In the genomic region with DNA sequence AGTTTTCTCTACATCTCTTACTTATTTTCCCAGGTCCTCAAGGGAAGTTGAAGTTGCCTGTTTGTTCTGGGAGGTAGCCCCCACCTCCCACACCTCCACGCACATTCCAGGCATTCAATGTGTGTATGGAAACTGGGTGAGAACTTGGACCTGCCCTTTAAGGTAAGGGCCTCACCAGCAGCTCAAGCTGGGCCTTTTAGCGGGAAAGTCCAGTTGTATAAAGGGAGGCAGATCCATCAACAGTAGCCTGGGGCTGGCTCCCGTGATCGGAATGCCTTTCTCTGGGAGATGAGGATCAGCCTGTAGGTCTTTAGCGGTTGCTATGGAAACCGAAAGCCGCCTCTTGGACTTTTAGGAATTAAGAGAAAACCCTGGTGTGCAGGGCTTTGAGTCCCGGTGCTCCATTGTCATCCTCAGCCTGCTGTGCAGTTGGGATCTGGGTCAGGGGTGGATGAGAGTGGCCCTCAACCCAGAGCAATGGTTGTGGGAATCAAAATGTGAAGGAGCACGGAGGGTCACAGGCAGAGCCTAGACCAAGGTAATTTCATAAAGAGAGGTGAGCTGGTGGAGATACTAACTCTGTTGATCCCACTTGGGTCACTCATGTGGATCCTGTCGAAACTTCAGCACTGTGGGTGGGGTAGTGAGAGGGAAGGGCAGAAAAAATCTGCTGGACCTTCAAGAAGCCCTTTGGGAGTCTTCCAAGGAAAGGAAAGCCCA, we compare ENCODE assay signal across 8 mouse cellular contexts. TPM values are rescaled to one million over a fixed set of nuclear protein-coding genes. Genes with fewer than 3 reads are reported as not detected.
DNase-seq lines count a peak whose midpoint lies in the region; ATAC-seq and TF ChIP-seq lines count a peak whose summit lies in the region.

No protein-coding gene starts in this region.

- peak overlapping the region; percentile 91 for H3K27ac ChIP-seq in hindbrain, embryonic 10.5 days
- H3K27ac ChIP-seq in hindbrain, embryonic 12.5 days = no peak overlapping the region
- H3K27ac ChIP-seq in embryonic facial prominence, embryonic 10.5 days (replicated peaks) = peak overlapping the region; percentile 87
- H3K27ac ChIP-seq in layer of hippocampus, adult 2 months = no peak overlapping the region

- H3K4me2 ChIP-seq in hindbrain, embryonic 12.5 days (replicated peaks) = no peak overlapping the region

- 12% methylated on average over 10 of the region's 10 CpGs for WGBS in hindbrain, embryonic 10.5 days
- WGBS in hindbrain, embryonic 12.5 days = 10% methylated on average over 10 of the region's 10 CpGs
- 10% methylated on average over 10 of the region's 10 CpGs for WGBS in embryonic facial prominence, embryonic 10.5 days

- H3K9ac ChIP-seq in hindbrain, embryonic 12.5 days = no peak overlapping the region

- DNase-seq in hindbrain, embryonic 10.5 days (ENCODE audit: low spot score) = peak; percentile 59
- DNase-seq in embryonic facial prominence, embryonic 10.5 days (ENCODE audit: low spot score) = peak; percentile 59
- DNase-seq in kidney, postnatal 36 days = peak; percentile 38
- DNase-seq in retina, embryonic 14.5 days (ENCODE audit: low spot score) = peak; percentile 23
- no peak for DNase-seq in left cerebral cortex, adult 8-10 months (ENCODE audit: low spot score in 2 of 2)
- no peak for DNase-seq in layer of hippocampus, adult 2 months (ENCODE audit: low spot score in 2 of 2)
- DNase-seq in layer of hippocampus, postnatal 25 days (ENCODE audit: extremely low spot score in 1 of 2, low spot score in 1 of 2) = no peak

- H3K4me3 ChIP-seq in hindbrain, embryonic 10.5 days = peak overlapping the region; percentile 59
- no peak overlapping the region for H3K4me3 ChIP-seq in hindbrain, embryonic 12.5 days
- H3K4me3 ChIP-seq in embryonic facial prominence, embryonic 10.5 days = peak overlapping the region; percentile 67; the same call in 1 of the 2 replicates
- no peak overlapping the region for H3K4me3 ChIP-seq in layer of hippocampus, adult 2 months

- no peaks in the 10 kb centered on the region for H3K9me3 ChIP-seq in hindbrain, embryonic 10.5 days
- H3K9me3 ChIP-seq in hindbrain, embryonic 12.5 days (replicated peaks) = no peaks in the 10 kb centered on the region
- no peaks in the 10 kb centered on the region for H3K9me3 ChIP-seq in embryonic facial prominence, embryonic 10.5 days

- peaks cover 39% of the 10 kb centered on the region for H3K27me3 ChIP-seq in hindbrain, embryonic 10.5 days (ENCODE audit: insufficient read depth, poor library complexity, severe bottlenecking)
- H3K27me3 ChIP-seq in hindbrain, embryonic 12.5 days = peaks cover 32% of the 10 kb centered on the region
- H3K27me3 ChIP-seq in embryonic facial prominence, embryonic 10.5 days (replicated peaks; ENCODE audit: low read depth, poor library complexity, severe bottlenecking) = peaks cover 56% of the 10 kb centered on the region

- ATAC-seq in hindbrain, embryonic 12.5 days (ENCODE audit: low FRiP score) = no peak

- H3K36me3 ChIP-seq in hindbrain, embryonic 10.5 days = peaks cover 5% of the 10 kb centered on the region; the same call in 1 of the 2 replicates
- H3K36me3 ChIP-seq in hindbrain, embryonic 12.5 days = peaks cover under 1% of the 10 kb centered on the region; the same call in 1 of the 2 replicates
- H3K36me3 ChIP-seq in embryonic facial prominence, embryonic 10.5 days (replicated peaks) = no peaks in the 10 kb centered on the region

- H3K4me1 ChIP-seq in hindbrain, embryonic 10.5 days (replicated peaks) = peaks cover 88% of the 10 kb centered on the region
- peaks cover 53% of the 10 kb centered on the region for H3K4me1 ChIP-seq in hindbrain, embryonic 12.5 days
- H3K4me1 ChIP-seq in embryonic facial prominence, embryonic 10.5 days = peaks cover 81% of the 10 kb centered on the region

- TF ChIP-seq CTCF in layer of hippocampus, adult 2 months (conservative IDR thresholded peaks at IDR 0.05) = no peak

RNA-seq across cellular contexts. Expression of a gene that starts 2.3 kb away (rescaled TPM):
- polyA plus RNA-seq in hindbrain, embryonic 10.5 days (2016; fragmentation: Nextera tagmentation; extraction: Ambion mirVana) = 26.0 and 30.1 TPM in 2 replicates
- 23.1 and 25.0 TPM in 2 replicates for polyA plus RNA-seq in hindbrain, embryonic 12.5 days (2016; fragmentation: Nextera tagmentation; extraction: Ambion mirVana)
- polyA plus RNA-seq in embryonic facial prominence, embryonic 10.5 days (2016; fragmentation: Nextera tagmentation; extraction: Ambion mirVana) = 18.6 and 22.4 TPM in 2 replicates
- 10 to 100 TPM; 31.7 to 33.7 (median 32.7) TPM for total RNA-seq in left cerebral cortex, adult 8-10 months (2022)
- 10 to 100 TPM; 34.9 to 36.1 TPM for total RNA-seq in layer of hippocampus, adult 2 months (2021)
- 10 to 100 TPM; 31.7 to 35.5 TPM for total RNA-seq in layer of hippocampus, postnatal 25 days (2021)

RNA-seq across cellular contexts. Expression of a gene that starts 2.5 kb away (rescaled TPM):
- 7.8 and 12.5 TPM in 2 replicates for polyA plus RNA-seq in hindbrain, embryonic 10.5 days (2016; fragmentation: Nextera tagmentation; extraction: Ambion mirVana)
- polyA plus RNA-seq in hindbrain, embryonic 12.5 days (2016; fragmentation: Nextera tagmentation; extraction: Ambion mirVana) = 5.4 and 7.0 TPM in 2 replicates
- polyA plus RNA-seq in embryonic facial prominence, embryonic 10.5 days (2016; fragmentation: Nextera tagmentation; extraction: Ambion mirVana) = 10.2 and 12.4 TPM in 2 replicates
- 1 to 10 TPM in 2 of 4 experiments, under 1 TPM in 2; 0.50 to 1.5 (median 0.85) TPM for total RNA-seq in left cerebral cortex, adult 8-10 months (2022)
- 1 to 10 TPM in 1 of 2 experiments, under 1 TPM in 1; 0.98 to 1.1 TPM for total RNA-seq in layer of hippocampus, adult 2 months (2021)
- total RNA-seq in layer of hippocampus, postnatal 25 days (2021) = under 1 TPM; 0.34 to 0.96 TPM

RNA-seq across cellular contexts. Expression of a gene that starts 10.2 kb away (rescaled TPM):
- 3.3 and 4.3 TPM in 2 replicates for polyA plus RNA-seq in hindbrain, embryonic 10.5 days (2016; fragmentation: Nextera tagmentation; extraction: Ambion mirVana)
- 7.6 and 8.1 TPM in 2 replicates for polyA plus RNA-seq in hindbrain, embryonic 12.5 days (2016; fragmentation: Nextera tagmentation; extraction: Ambion mirVana)
- 2.5 and 3.6 TPM in 2 replicates for polyA plus RNA-seq in embryonic facial prominence, embryonic 10.5 days (2016; fragmentation: Nextera tagmentation; extraction: Ambion mirVana)
- 1 to 10 TPM; 2.1 to 4.8 (median 3.4) TPM for total RNA-seq in left cerebral cortex, adult 8-10 months (2022)
- 1 to 10 TPM; 4.5 to 5.0 TPM for total RNA-seq in layer of hippocampus, adult 2 months (2021)
- 1 to 10 TPM; 3.6 to 4.7 TPM for total RNA-seq in layer of hippocampus, postnatal 25 days (2021)

RNA-seq across cellular contexts. Expression of a gene that starts 28.9 kb away (rescaled TPM):
- 55.0 and 75.5 TPM in 2 replicates for polyA plus RNA-seq in hindbrain, embryonic 10.5 days (2016; fragmentation: Nextera tagmentation; extraction: Ambion mirVana)
- polyA plus RNA-seq in hindbrain, embryonic 12.5 days (2016; fragmentation: Nextera tagmentation; extraction: Ambion mirVana) = 112 and 115 TPM in 2 replicates
- 36.0 and 37.1 TPM in 2 replicates for polyA plus RNA-seq in embryonic facial prominence, embryonic 10.5 days (2016; fragmentation: Nextera tagmentation; extraction: Ambion mirVana)
- total RNA-seq in left cerebral cortex, adult 8-10 months (2022) = 100 to 1,000 TPM; 328 to 363 (median 345) TPM
- 100 to 1,000 TPM; 338 to 354 TPM for total RNA-seq in layer of hippocampus, adult 2 months (2021)
- 100 to 1,000 TPM; 339 to 369 TPM for total RNA-seq in layer of hippocampus, postnatal 25 days (2021)

Comparison
In these comparisons a context has a peak if more than half of its experiments do, and no peak if none do; other contexts are left out.
1. H3K27ac ChIP-seq: peak in hindbrain, embryonic 10.5 days (single experiment) and embryonic facial prominence, embryonic 10.5 days (single experiment); none in hindbrain, embryonic 12.5 days (single experiment) and layer of hippocampus, adult 2 months (single experiment).
2. H3K4me3 ChIP-seq: peak in hindbrain, embryonic 10.5 days (single experiment) and embryonic facial prominence, embryonic 10.5 days (single experiment); none in hindbrain, embryonic 12.5 days (single experiment) and layer of hippocampus, adult 2 months (single experiment).
3. DNase-seq: peak in hindbrain, embryonic 10.5 days (single experiment), embryonic facial prominence, embryonic 10.5 days (single experiment), kidney, postnatal 36 days (2 of 2) and retina, embryonic 14.5 days (single experiment); none in left cerebral cortex, adult 8-10 months (0 of 2), layer of hippocampus, adult 2 months (0 of 2) and layer of hippocampus, postnatal 25 days (0 of 2).